Mouse (Mus musculus): ENCODE data around the gene Scnn1a.

The Scnn1a gene

GRCm38 (mm10) chr6:125360846-125361245 is 40.4 kb downstream of the Scnn1a start:
- DNase-seq (ENCODE audit: extremely low spot score, low read depth, low spot score), result no peak

- DNase-seq (ENCODE audit: extremely low spot score, low read depth, low spot score), result no peak
Measured at GRCm38 (mm10) chr6:125361467-125362291, 41.2 kb downstream of the Scnn1a start.

GRCm38 (mm10) chr6:125363021-125363420 is 42.6 kb downstream of the Scnn1a start:
- no peak for DNase-seq (ENCODE audit: extremely low spot score, low read depth, low spot score)

GRCm38 (mm10) chr6:125363451-125364242 is 43.2 kb downstream of the Scnn1a start:
- DNase-seq (ENCODE audit: extremely low spot score, low read depth, low spot score), result no peak

- DNase-seq (ENCODE audit: extremely low spot score, low read depth, low spot score), result no peak
Measured at GRCm38 (mm10) chr6:125364448-125364847, 44.0 kb downstream of the Scnn1a start.

GRCm38 (mm10) chr6:125365522-125365921 is 45.1 kb downstream of the Scnn1a start:
- DNase-seq (ENCODE audit: extremely low spot score, low read depth, low spot score), result no peak

GRCm38 (mm10) chr6:125366133-125366532 is 45.7 kb downstream of the Scnn1a start:
- no peak for DNase-seq (ENCODE audit: extremely low spot score, low read depth, low spot score)

GRCm38 (mm10) chr6:125367758-125368371 is 47.4 kb downstream of the Scnn1a start:
- no peak for DNase-seq (ENCODE audit: extremely low spot score, low read depth, low spot score)

GRCm38 (mm10) chr6:125377042-125377441 is 56.6 kb downstream of the Scnn1a start:
- DNase-seq (ENCODE audit: extremely low spot score, low read depth, low spot score), result no peak

- no peak for DNase-seq (ENCODE audit: extremely low spot score, low read depth, low spot score)
Measured at GRCm38 (mm10) chr6:125377582-125378451, 57.4 kb downstream of the Scnn1a start.

GRCm38 (mm10) chr6:125378621-125379020 is 58.2 kb downstream of the Scnn1a start:
- no peak for DNase-seq (ENCODE audit: extremely low spot score, low read depth, low spot score)

GRCm38 (mm10) chr6:125379781-125380180 is 59.3 kb downstream of the Scnn1a start:
- DNase-seq (ENCODE audit: extremely low spot score, low read depth, low spot score), result no peak

GRCm38 (mm10) chr6:125380372-125381360 is 60.2 kb downstream of the Scnn1a start, which contains the start of gene Plekhg6:
TSS of gene Plekhg6 (minus strand) at chr6:125380793.
- DNase-seq (ENCODE audit: extremely low spot score, low read depth, low spot score), result no peak

- no peak for DNase-seq (ENCODE audit: extremely low spot score, low read depth, low spot score)
Measured at GRCm38 (mm10) chr6:125382024-125382423, 61.6 kb downstream of the Scnn1a start.

- DNase-seq (ENCODE audit: extremely low spot score, low read depth, low spot score), result no peak
Measured at GRCm38 (mm10) chr6:125385066-125385974, 64.9 kb downstream of the Scnn1a start.

GRCm38 (mm10) chr6:125386080-125386479 is 65.6 kb downstream of the Scnn1a start:
- no peak for DNase-seq (ENCODE audit: extremely low spot score, low read depth, low spot score)

- no peak for DNase-seq (ENCODE audit: extremely low spot score, low read depth, low spot score)
Measured at GRCm38 (mm10) chr6:125389853-125390252, 69.4 kb downstream of the Scnn1a start.

Data from hindlimb bud, embryonic 11.5 days (tissue).